Mouse (Mus musculus) gastrocnemius, adult 18-20 months (tissue): ENCODE measurements around the gene Rps6ka1. TPM values are rescaled to one million over a fixed set of nuclear protein-coding genes. Genes with fewer than 3 reads are reported as not detected.
A peak's percentile ranks its signal among the peaks of the same experiment; 100 is the strongest.
"Not testable (repeated sequence)": the region's sequence is repeated elsewhere in the genome, so short reads cannot be mapped to it uniquely, and the experiment has no call there.

Experiments used
- DNase-seq: peaks from one replicate; pipeline ENCODE4 v3.0.0; 2021; ENCODE audit warnings: low spot score
- total RNA-seq, 2 experiments: library from RNA; stranded (reverse); gene quantifications; 2 replicates each; pipeline ENCODE4 v1.2.3; 2021

Gene Rps6ka1
- total RNA-seq, 2 experiments from 2014 or later: 4.8 to 5.0 TPM

DNA sequence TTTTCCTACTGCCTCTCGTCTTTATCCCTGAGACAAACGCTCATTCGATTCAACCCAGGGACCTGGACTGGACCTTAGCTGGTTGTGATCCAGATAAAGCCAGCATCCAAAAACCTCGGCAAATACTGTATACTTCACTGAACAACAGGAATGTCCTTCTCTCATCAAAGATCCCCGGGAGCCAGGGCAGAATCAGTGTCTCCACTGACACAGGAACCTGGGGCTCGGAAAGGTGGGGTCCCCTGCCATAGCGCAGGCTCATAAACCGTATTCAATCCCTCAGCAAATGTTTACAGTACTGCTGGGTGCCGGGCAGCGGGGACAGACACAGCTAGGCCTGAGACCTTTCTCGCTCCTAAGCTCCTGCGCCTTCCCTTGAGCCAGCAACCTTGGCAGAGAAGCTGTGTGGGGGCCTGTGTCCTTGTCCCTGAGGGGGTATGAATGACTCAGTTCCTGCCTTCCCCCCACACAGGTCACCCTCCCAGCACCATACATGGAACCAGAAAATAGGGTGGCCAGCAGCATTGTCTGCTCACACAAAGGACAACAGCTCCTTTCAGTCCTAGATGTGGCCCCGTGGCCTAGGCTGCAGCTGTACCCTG lies 23.1 kb downstream of the Rps6ka1 start:
- DNase-seq: no peak

GRCm38 (mm10) chr4:133863795-133864379 lies 23.7 kb downstream of the Rps6ka1 start:
- no peak for DNase-seq

GRCm38 (mm10) chr4:133857527-133857926 lies 30.1 kb downstream of the Rps6ka1 start:
- no peak for DNase-seq

- DNase-seq: no peak
Measured at GRCm38 (mm10) chr4:133854621-133855020, 33.0 kb downstream of the Rps6ka1 start.

DNA sequence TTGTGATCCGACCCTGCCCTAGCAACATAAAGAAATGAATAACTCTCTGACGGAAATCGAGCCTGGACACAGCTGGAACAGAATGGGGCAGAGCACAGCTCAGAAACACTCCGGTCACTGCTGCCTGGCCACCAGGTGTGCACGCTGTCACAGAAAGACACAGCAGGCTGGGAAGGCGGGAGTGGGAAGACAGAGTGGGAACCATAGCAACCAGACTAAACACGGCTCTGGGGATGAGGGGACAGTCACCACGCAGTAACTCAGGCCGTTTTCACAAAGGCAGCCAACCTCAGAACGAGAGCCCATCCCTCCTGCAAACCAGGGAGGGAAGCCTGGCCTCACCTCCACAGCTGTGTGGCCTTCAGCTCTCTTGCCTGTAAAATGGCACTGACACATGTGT lies 34.0 kb downstream of the Rps6ka1 start:
- DNase-seq: no peak

- DNase-seq: no peak
Measured at GRCm38 (mm10) chr4:133846625-133847024, 41.0 kb downstream of the Rps6ka1 start.

DNA sequence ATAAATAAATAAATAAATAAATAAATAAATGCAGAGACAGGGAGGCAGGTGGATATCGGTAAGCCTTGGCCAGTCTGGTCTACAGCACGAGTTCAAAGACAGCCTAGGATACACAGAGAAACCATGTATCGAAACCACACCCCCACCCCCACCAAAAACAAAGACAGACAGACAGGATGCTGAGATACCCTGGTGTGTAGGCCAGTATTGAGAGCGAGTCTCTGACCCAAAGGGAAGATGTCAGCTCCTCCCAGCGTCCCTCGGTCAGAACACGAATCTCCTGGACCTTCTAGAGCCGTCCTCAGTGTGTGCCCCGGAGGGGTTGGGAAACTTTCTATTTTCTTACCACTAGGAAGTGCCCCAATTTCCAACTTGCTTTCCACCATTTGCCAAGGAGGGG lies 42.5 kb downstream of the Rps6ka1 start:
- no peak for DNase-seq

DNA sequence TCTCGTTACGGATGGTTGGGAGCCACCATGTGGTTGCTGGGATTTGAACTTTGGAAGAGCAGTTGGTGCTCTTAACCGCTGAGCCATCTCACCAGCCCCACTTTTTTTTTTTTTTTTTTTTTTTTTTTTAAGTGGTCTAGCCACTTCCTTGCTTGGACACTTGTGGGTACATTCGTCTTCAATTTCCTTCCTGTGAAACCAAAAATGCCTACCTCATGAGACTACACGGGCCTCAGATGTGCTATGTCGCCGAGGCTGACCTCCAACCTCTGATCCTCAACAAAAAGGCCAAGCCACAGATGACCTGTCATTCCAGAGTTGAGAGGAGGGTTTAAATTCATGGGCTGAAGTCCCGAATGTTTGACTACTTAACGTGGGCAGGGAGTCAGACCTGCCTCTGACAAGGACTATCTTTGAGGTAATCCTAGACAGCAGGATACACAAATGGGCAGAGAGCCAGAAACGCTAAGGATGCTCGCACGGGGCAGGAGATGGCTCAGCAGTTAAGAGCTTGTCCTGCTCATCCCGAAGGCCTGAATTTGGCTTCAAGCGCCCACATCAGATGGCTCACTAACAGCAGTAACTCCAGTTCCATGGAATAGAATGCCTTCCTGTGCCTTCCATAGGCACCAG lies 43.3 kb downstream of the Rps6ka1 start:
- DNase-seq: no peak

DNA sequence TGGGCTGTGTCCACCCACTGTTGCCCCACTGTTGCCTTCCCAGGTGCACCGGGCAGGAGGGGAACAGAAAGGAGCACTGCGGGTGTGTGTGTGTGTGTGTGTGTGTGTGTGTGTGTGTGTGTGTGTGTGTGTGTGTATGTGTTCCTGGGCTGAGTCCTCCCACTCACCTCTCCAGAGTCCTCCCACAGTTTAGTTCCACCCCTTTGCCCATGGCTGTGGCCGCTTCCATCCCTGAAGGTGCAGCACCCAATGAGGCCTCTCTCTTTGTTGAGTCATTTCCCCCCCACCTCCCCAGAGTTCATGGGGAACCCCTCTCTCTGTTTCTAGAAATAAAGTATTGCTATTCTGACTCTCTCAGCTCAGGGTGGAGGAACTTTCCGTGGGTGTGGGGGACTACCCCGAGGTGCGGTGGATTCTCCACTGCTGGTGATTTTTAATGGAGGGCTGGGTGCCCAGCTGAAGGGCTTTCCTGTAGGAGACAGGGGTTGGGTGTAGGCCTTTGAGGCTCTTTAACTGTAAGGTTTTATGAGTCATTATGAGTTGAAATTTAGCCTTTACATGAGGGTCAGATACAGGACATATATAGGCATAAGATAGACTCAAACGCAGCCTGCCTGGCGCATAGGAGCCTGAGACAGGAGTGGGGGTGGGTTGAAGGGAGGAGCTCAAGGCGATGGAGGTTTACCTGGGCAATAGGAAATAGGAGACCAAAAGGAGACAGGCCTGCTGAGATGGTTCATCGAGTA lies 44.4 kb downstream of the Rps6ka1 start:
- DNase-seq: no peak

GRCm38 (mm10) chr4:133841756-133842483 lies 45.7 kb downstream of the Rps6ka1 start:
- not testable (repeated sequence) for DNase-seq

- no peak for DNase-seq
Measured at GRCm38 (mm10) chr4:133841035-133841434, 46.6 kb downstream of the Rps6ka1 start.

- no peak for DNase-seq
Measured at GRCm38 (mm10) chr4:133840501-133840900, 47.1 kb downstream of the Rps6ka1 start.

GRCm38 (mm10) chr4:133839385-133839826 lies 48.2 kb downstream of the Rps6ka1 start:
- DNase-seq: no peak

DNA sequence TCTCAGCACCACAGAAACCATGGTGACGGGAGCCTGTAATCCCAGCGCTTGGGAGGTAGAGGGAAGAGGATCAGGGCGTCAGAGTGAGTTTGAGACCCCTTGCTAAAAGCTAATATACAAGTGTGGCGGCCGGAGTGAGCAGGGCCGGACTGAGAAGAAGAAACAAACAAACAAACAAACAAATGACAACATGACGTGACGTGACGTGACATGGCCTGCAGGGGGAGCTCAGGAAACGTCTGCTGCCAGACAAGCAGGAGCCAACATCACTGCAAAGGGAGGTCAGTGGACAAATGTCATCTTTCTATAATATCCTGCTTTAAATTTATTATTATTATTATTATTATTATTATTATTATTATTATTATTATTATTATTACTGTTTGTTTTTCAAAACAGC lies 51.0 kb downstream of the Rps6ka1 start:
- no peak for DNase-seq

DNA sequence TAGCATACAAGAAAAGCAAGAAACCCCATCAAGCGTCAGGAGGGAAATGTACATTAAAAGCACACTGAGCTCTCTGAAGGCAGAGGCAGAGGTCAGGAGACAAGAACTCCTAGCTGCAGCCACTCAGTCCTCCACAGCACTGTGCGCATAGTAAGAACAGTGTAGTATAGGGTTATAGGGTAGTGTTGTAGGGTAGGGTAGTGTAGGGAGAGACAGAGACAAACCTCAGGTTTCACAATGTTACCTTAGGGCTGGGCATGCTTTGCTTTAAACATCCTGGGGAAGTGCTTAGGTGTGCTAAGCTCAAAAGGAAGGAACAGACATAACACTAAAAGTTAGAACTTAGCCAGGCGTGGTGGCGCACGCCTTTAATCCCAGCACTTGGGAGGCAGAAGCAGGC lies 52.4 kb downstream of the Rps6ka1 start:
- no peak for DNase-seq

- no peak for DNase-seq
Measured at GRCm38 (mm10) chr4:133832945-133833874, 54.4 kb downstream of the Rps6ka1 start.

DNA sequence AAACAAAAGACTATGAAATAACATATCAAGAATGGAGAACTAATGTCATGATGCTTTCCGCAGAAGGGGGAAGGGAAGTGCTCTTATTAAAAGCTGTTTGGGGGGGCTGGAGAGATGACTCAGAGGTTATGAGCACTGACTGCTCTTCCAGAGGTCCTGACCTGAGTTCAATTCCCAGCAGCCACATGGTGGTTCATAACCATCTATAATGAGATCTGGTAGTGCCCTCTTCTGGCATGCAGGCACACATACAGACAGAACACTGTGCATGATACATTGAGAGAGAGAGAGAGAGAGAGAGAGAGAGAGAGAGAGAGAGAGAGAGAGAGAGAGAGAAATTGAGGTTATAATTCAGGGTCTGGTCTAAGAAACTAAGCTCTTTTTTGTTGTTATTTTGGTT lies 57.1 kb downstream of the Rps6ka1 start:
- DNase-seq: no peak

DNA sequence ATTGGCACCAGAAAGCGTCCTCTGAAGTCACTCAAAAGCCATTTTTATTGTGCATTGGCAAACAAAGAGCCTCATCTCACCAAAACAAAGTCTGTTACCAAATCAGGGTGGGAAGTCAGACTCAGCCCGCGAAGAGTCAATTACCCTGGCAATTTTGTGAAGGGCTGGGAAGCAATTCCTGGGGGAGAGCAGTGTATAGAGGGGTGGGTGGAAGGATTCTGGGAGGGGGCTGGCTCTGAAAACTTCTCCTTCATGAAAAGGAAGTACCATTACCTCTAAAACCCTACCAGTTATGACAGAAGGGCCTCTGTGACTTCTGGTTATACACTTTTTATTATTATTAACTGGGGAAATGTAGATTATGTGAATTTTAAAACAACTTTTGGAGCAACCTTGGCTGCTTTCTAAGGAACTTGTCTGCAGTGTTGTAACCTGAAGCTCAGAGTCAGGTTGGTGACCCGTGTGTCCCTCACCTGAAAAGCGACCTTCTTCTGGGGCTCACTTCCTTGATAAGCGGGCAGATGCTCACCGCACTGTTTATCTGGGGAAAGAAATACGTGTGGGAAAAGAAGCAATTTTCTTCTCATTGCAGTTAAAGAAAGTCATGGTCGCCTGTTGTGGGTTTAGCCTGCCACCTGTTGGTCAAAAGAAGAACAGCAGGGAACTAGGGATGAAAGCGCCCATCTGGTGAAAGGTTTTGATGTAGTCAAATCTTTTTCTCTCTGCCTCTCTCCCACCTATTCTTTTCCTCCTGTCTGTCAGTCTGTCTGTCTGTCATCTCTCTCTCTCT lies 58.1 kb downstream of the Rps6ka1 start:
- DNase-seq: peak; percentile 79

GRCm38 (mm10) chr4:133827887-133828794 lies 59.5 kb downstream of the Rps6ka1 start:
- DNase-seq: no peak
